ENCODE assay signal across 8 mouse cellular contexts in genomic region chr19:46961652-46962051, GRCm38 (mm10). TPM values are rescaled to one million over a fixed set of nuclear protein-coding genes. Genes with fewer than 3 reads are reported as not detected.
DNase-seq lines count a peak whose midpoint lies in the region; ATAC-seq and TF ChIP-seq lines count a peak whose summit lies in the region.

No protein-coding gene starts in this region.

- no peaks in the 10 kb centered on the region for H3K9me3 ChIP-seq in hindbrain, embryonic 15.5 days

- H3K4me3 ChIP-seq in hindbrain, embryonic 15.5 days: peak overlapping the region; percentile 63

- TF ChIP-seq CTCF in Patski (IDR thresholded peaks at IDR 0.05): no peak

- peak overlapping the region; percentile 59 for H3K4me2 ChIP-seq in hindbrain, embryonic 15.5 days

- peak; percentile 60 for ATAC-seq in Patski
- peak; percentile 95 for ATAC-seq in hindbrain, embryonic 15.5 days (ENCODE audit: low FRiP score, low read depth)

- POLR2A ChIA-PET in Patski (lab: Charles Lee): interaction anchor here (2.3 to 3.0 kb wide), 2 partner anchors 8 to 27 kb away, joined by 7 to 16 read pairs; no protein-coding TSS in a partner anchor

- no peak for DNase-seq in Patski (ENCODE audit: low read depth, low spot score)
- DNase-seq in cerebellum, postnatal 25 days: peak; percentile 90 to 91
- DNase-seq in frontal cortex, postnatal 36 days (ENCODE audit: low spot score in 2 of 2): peak; percentile 87
- peak; percentile 79 to 87 for DNase-seq in left cerebral cortex, adult 18-20 months (ENCODE audit: low spot score in 2 of 2)
- DNase-seq in lung, postnatal 4 days: peak; percentile 88 to 92
- DNase-seq in retina, postnatal 1 day: peak; percentile 91
- DNase-seq in urinary bladder, adult 18-20 months (ENCODE audit: low spot score in 2 of 2): peak; percentile 70 to 77

- peaks cover 38% of the 10 kb centered on the region for H3K4me1 ChIP-seq in hindbrain, embryonic 15.5 days (replicated peaks)

- H3K36me3 ChIP-seq in hindbrain, embryonic 15.5 days: no peaks in the 10 kb centered on the region

- no peaks in the 10 kb centered on the region for H3K27me3 ChIP-seq in Patski
- no peaks in the 10 kb centered on the region for H3K27me3 ChIP-seq in hindbrain, embryonic 15.5 days

- in situ Hi-C loops in Patski (cut with MboI; ENCODE audit: low pct_unique_long_range_greater_than_20kb): no loop called here

- WGBS in hindbrain, embryonic 15.5 days: under 1% methylated on average over 35 of the region's 36 CpGs

- CTCF ChIA-PET in Patski (lab: Charles Lee): no interaction called here

- peak overlapping the region; percentile 99 for H3K27ac ChIP-seq in hindbrain, embryonic 15.5 days (replicated peaks)

- H3K9ac ChIP-seq in hindbrain, embryonic 15.5 days: peak overlapping the region; percentile 89

RNA-seq across cellular contexts. Expression of gene Ina, which starts 52.8 kb away (rescaled TPM):
- polyA plus RNA-seq in Patski (2021): 1.5 TPM
- 526 and 612 TPM in 2 replicates for polyA plus RNA-seq in hindbrain, embryonic 15.5 days (2015; fragmentation: Nextera tagmentation; extraction: Ambion mirVana)
- total RNA-seq in left cerebral cortex, adult 18-20 months (2021): 100 to 1,000 TPM; 208 to 220 TPM

RNA-seq across cellular contexts. Expression of gene Nt5c2, which starts 53.3 kb away (rescaled TPM):
- 99.6 TPM for polyA plus RNA-seq in Patski (2021)
- polyA plus RNA-seq in hindbrain, embryonic 15.5 days (2015; fragmentation: Nextera tagmentation; extraction: Ambion mirVana): 74.1 and 81.2 TPM in 2 replicates
- total RNA-seq in left cerebral cortex, adult 18-20 months (2021): 10 to 100 TPM; 78.9 to 82.6 TPM

Comparison
In these comparisons a context has a peak if more than half of its experiments do, and no peak if none do; other contexts are left out.
1. RNA of gene Ina, which starts 52.8 kb away (polyA plus RNA-seq): 526 to 612 TPM in hindbrain, embryonic 15.5 days; 1.5 TPM in Patski (single experiment); every median in the first group is over 100 times any median in the second.